Mouse (Mus musculus) hindbrain, embryonic 16.5 days (tissue): ENCODE measurements around the gene Methig1. TPM values are rescaled to one million over a fixed set of nuclear protein-coding genes. Genes with fewer than 3 reads are reported as not detected.
A peak's percentile ranks its signal among the peaks of the same experiment; 100 is the strongest.

ENCODE experiments used
- ATAC-seq: fragments of 200-750 bp; cut with Nextera tagmentation; 2 replicates; pipeline ENCODE4 v1.8.0; 2017; ENCODE audit warnings: moderate TSS enrichment, moderate library complexity
- H3K27ac ChIP-seq: fragments of 300-500 bp; sonication (generic); 2 replicates; pipeline ENCODE4 v1.5.1; 2014; ENCODE audit warnings: low read depth, mild to moderate bottlenecking, control low read depth, low read length, moderate library complexity
- H3K27me3 ChIP-seq: fragments of 300-500 bp; sonication (generic); replicated peaks from 2 replicates; pipeline ENCODE4 v1.6.1; 2014; ENCODE audit warnings: low read length; ENCODE audit not compliant: control insufficient read depth, insufficient read depth
- H3K36me3 ChIP-seq: fragments of 300-500 bp; sonication (generic); 2 replicates; pipeline ENCODE4 v1.6.1; 2014; ENCODE audit warnings: mild to moderate bottlenecking, low read length, moderate library complexity, mixed read lengths; ENCODE audit not compliant: control insufficient read depth, insufficient read depth
- H3K4me1 ChIP-seq: fragments of 300-500 bp; sonication (generic); 2 replicates; pipeline ENCODE4 v1.6.1; 2014; ENCODE audit warnings: low read depth, low read length; ENCODE audit not compliant: control insufficient read depth, insufficient read depth
- H3K4me2 ChIP-seq: fragments of 300-500 bp; sonication (generic); 2 replicates; pipeline ENCODE4 v1.6.1; 2014; ENCODE audit warnings: mild to moderate bottlenecking, low read length, control low read depth, moderate library complexity
- H3K4me3 ChIP-seq: fragments of 300-500 bp; sonication (generic); 2 replicates; pipeline ENCODE4 v1.5.1; 2014; ENCODE audit warnings: mild to moderate bottlenecking, low read length, control low read depth, moderate library complexity
- H3K9ac ChIP-seq: fragments of 300-500 bp; sonication (generic); 2 replicates; pipeline ENCODE4 v1.6.1; 2014; ENCODE audit warnings: low read depth, mild to moderate bottlenecking, control low read depth, low read length, moderate library complexity
- H3K9me3 ChIP-seq: fragments of 300-500 bp; sonication (generic); 2 replicates; pipeline ENCODE4 v1.6.1; 2014; ENCODE audit warnings: mild to moderate bottlenecking, low read length, moderate library complexity; ENCODE audit not compliant: control insufficient read depth
- WGBS: fragments of 180-500 bp; shearing (Covaris S2); extraction: QIAGEN DNeasy Blood & Tissue Kit; methylation state at CpG from one replicate; pipeline ENCODE4 v1.1.7; 2014; 5-methylcytosine and 5-hydroxymethylcytosine counted together
- polyA plus RNA-seq: library from polyadenylated mRNA; unstranded; fragments of >200 nt; fragmentation: Nextera tagmentation; extraction: Ambion mirVana; gene quantifications from 2 replicates; pipeline ENCODE4 v1.2.1, GENCODE M21; 2015

The Methig1 gene
- polyA plus RNA-seq, 1 experiment from 2014 or later: not detected

GRCm38 (mm10) chr15:100423916-100424315 lies 71.0 kb downstream of the Methig1 start:
- peak overlapping the region; percentile 95 for H3K4me2 ChIP-seq
- peak overlapping the region; percentile 84 for H3K4me3 ChIP-seq
- 3% methylated on average over 14 of the region's 14 CpGs for WGBS
- peaks cover 32% of the 10 kb centered on the region for H3K4me1 ChIP-seq
- H3K9ac ChIP-seq: 0 out of 2 replicates have a peak overlapping the region, but pooled peaks have one; percentile 2
- H3K9me3 ChIP-seq: no peaks in the 10 kb centered on the region
- H3K27me3 ChIP-seq: peaks cover 10% of the 10 kb centered on the region; the same call in 1 of the 2 replicates
- H3K27ac ChIP-seq: no peak overlapping the region
- no peaks in the 10 kb centered on the region for H3K36me3 ChIP-seq
- no peak for ATAC-seq

DNA sequence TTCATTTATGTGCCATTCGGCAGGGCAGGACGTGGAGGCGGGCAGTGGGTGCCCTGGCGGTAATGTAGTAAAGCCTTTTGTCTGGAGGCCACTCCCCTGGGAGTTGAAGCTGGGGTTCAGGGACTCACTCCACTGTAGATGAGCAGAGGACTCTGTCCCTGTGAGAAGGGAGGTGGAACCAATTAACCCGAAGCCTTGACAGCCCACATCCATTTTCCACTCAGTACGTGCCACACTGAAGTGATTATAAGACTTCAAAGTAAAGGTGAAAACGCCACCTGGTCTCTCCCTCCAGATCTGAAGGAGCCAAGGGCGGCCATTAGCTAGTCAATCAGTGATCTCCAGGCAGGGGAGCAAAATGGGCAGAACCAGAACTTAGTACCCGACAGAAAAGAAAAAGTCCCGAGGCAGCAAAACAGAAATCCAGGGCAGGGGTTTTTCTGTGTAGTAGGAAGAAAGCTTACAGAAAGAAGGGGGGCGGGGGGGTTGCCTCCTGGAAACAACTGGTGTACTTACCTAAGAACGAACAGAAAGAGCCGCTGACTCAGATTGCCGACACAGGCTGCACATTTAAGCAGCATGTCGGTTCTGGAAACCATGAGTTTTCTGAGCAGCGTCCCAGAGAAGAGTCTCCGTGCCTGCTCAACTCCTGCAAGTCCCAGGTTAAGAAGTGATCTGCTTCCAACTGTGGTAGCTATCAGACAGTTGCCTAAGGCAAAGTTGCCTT lies 71.6 kb downstream of the Methig1 start, which contains the start of gene Slc11a2:
Slc11a2 (minus strand) TSS at position 677 of the 727 bp plus-strand sequence.
- WGBS: 30% methylated on average over 17 of the region's 17 CpGs
- Histone ChIP-seq H3K9ac (0 out of 2 replicates have a peak within 1 kb of the TSS, but pooled peaks have one; percentile 2), H3K4me3 (peak within 1 kb of the TSS; percentile 84), H3K9me3 (no peaks in the 10 kb centered on the region), H3K36me3 (no peaks in the 10 kb centered on the region), H3K27ac (no peak within 1 kb of the TSS), H3K4me1 (peaks cover 28% of the 10 kb centered on the region), H3K4me2 (peak within 1 kb of the TSS; percentile 95), H3K27me3 (peaks cover 10% of the 10 kb centered on the region; the same call in 1 of the 2 replicates)
- no peak for ATAC-seq

- no peak for ATAC-seq
- no peak overlapping the region for H3K4me2 ChIP-seq
- H3K36me3 ChIP-seq: no peaks in the 10 kb centered on the region
- H3K27me3 ChIP-seq: peaks cover 10% of the 10 kb centered on the region; the same call in 1 of the 2 replicates
- H3K9ac ChIP-seq: no peak overlapping the region
- peaks cover 9% of the 10 kb centered on the region for H3K4me1 ChIP-seq
- WGBS: 83% methylated on average over 13 of the region's 13 CpGs
- H3K27ac ChIP-seq: no peak overlapping the region
- H3K4me3 ChIP-seq: no peak overlapping the region
- H3K9me3 ChIP-seq: no peaks in the 10 kb centered on the region
Observed at GRCm38 (mm10) chr15:100428296-100428905, 75.5 kb downstream of the Methig1 start.

DNA sequence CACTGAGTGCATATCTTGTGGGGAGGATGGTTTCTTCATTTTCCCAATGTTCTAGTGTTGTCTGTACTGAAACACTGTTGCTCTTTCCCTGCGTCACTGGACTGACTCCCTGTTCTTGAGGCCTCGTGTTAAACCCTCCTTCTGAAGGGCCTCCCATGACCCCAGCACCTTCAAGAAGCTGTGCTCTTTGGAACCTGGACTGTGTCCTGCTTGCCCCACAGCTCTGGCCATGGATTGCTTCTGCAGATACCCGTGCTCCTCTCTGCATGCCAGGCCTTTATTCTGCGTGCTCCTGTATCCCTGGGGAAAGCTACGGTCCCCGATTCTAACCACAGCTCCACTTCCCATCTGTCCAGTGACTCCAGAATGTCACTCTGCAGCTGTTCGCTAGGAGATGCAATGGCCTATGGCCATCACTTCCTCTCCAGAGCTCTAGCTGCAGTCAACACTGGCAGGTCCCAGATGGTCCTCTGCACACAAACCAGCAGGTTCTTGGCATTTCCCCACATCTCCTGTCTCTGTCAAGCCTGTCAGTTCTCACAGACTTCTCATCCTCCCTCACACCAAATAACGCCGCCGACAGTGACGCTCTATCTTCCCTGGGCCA lies 77.1 kb downstream of the Methig1 start:
- no peak overlapping the region for H3K4me2 ChIP-seq
- no peaks in the 10 kb centered on the region for H3K9me3 ChIP-seq
- no peaks in the 10 kb centered on the region for H3K36me3 ChIP-seq
- H3K27ac ChIP-seq: no peak overlapping the region
- H3K4me3 ChIP-seq: no peak overlapping the region
- H3K9ac ChIP-seq: no peak overlapping the region
- 69% methylated on average over 11 of the region's 11 CpGs for WGBS
- no peaks in the 10 kb centered on the region for H3K4me1 ChIP-seq
- peaks cover 5% of the 10 kb centered on the region; the same call in 1 of the 2 replicates for H3K27me3 ChIP-seq
- peak; percentile 71 for ATAC-seq

- Histone ChIP-seq H3K4me1 (no peaks in the 10 kb centered on the region), H3K9me3 (no peaks in the 10 kb centered on the region), H3K4me3 (no peak overlapping the region), H3K27ac (no peak overlapping the region), H3K4me2 (no peak overlapping the region), H3K27me3 (no peaks in the 10 kb centered on the region), H3K9ac (no peak overlapping the region), H3K36me3 (no peaks in the 10 kb centered on the region)
- ATAC-seq: no peak
- 72% methylated on average over 4 of the region's 4 CpGs for WGBS
Observed at GRCm38 (mm10) chr15:100433234-100433633, 80.3 kb downstream of the Methig1 start.

Other genes starting within 250 kb of the Methig1 start
- 11.8 and 13.1 TPM in 2 replicates for gene Atf1, start 125.3 kb upstream of the Methig1 start, polyA plus RNA-seq
- gene Tmprss12, start 72.3 kb upstream of the Methig1 start, polyA plus RNA-seq: not detected in 2 replicates
- 3.5 TPM in 2 replicates for gene Mettl7a1, start 49.0 kb upstream of the Methig1 start, polyA plus RNA-seq
- 0.09 TPM in 1 of 2 replicates, not detected in the other for gene Mettl7a3, start 18.2 kb upstream of the Methig1 start, polyA plus RNA-seq
- not detected in 2 replicates for gene Mettl7a2, start 51 bp downstream of the Methig1 start, polyA plus RNA-seq
- not detected in 2 replicates for gene Higd1c, start 11.4 kb downstream of the Methig1 start, polyA plus RNA-seq
- 0.11 and 0.16 TPM in 2 replicates for gene Gm5475, start 69.0 kb downstream of the Methig1 start, polyA plus RNA-seq
- 24.9 and 30.8 TPM in 2 replicates for gene Slc11a2, start 71.9 kb downstream of the Methig1 start, polyA plus RNA-seq
- 59.3 and 62.0 TPM in 2 replicates for gene Letmd1, start 115.9 kb downstream of the Methig1 start, polyA plus RNA-seq
- gene Csrnp2, start 142.3 kb downstream of the Methig1 start, polyA plus RNA-seq: 36.3 and 43.4 TPM in 2 replicates
- gene Tfcp2, start 198.9 kb downstream of the Methig1 start, polyA plus RNA-seq: 32.4 and 37.4 TPM in 2 replicates
- 26.4 and 31.2 TPM in 2 replicates for gene Pou6f1, start 246.8 kb downstream of the Methig1 start, polyA plus RNA-seq